Mouse (Mus musculus) adrenal gland, adult 2 months (tissue): ENCODE results near the gene Purb. TPM values are rescaled to one million over a fixed set of nuclear protein-coding genes. Genes with fewer than 3 reads are reported as not detected.
A peak's percentile ranks its signal among the peaks of the same experiment; 100 is the strongest.
"Not testable (repeated sequence)": the region's sequence is repeated elsewhere in the genome, so short reads cannot be mapped to it uniquely, and the experiment has no call there.

ENCODE experiments used
- DNase-seq: peaks from one replicate; pipeline ENCODE4 v3.0.0; 2021
- polyA plus RNA-seq: library from polyadenylated mRNA; depleted of rRNA; stranded (reverse); fragments of >200 nt; gene quantifications from 2 replicates; pipeline ENCODE4 v1.2.3, GENCODE M21; 2012
- total RNA-seq, 2 experiments: library from RNA; stranded (reverse); gene quantifications; 2 replicates each; pipeline ENCODE4 v1.2.3; 2021

Purb gene
- total and polyA plus RNA-seq, 3 experiments: 11.0 to 58.7 (median 48.9) TPM

- DNase-seq: no peak
These were observed 8.7 kb upstream of the Purb start for GRCm38 (mm10) chr11:6484244-6484959.

GRCm38 (mm10) chr11:6483103-6483502, 7.4 kb upstream of the Purb start:
- DNase-seq: no peak

- no peak for DNase-seq
These were observed 6.0 kb upstream of the Purb start for GRCm38 (mm10) chr11:6481669-6482185.

GRCm38 (mm10) chr11:6480681-6481405, 5.1 kb upstream of the Purb start:
- DNase-seq: no peak

- DNase-seq: no peak
These were observed 4.5 kb upstream of the Purb start for GRCm38 (mm10) chr11:6480191-6480590.

GRCm38 (mm10) chr11:6479231-6479630, 3.5 kb upstream of the Purb start:
- DNase-seq: no peak

- DNase-seq: no peak
These were observed 1.6 kb upstream of the Purb start for GRCm38 (mm10) chr11:6477350-6477749.

- DNase-seq: no peak
These were observed 1.2 kb upstream of the Purb start for GRCm38 (mm10) chr11:6476876-6477275.

- DNase-seq: peak; percentile 80
These were observed 614 bp downstream of the Purb start for GRCm38 (mm10) chr11:6474874-6475731.

- no peak for DNase-seq
These were observed 1.3 kb downstream of the Purb start for GRCm38 (mm10) chr11:6474381-6474780.

GRCm38 (mm10) chr11:6472076-6472475, 3.6 kb downstream of the Purb start:
- no peak for DNase-seq

- DNase-seq: no peak
These were observed 4.2 kb downstream of the Purb start for GRCm38 (mm10) chr11:6471493-6471892.

- DNase-seq: no peak
These were observed 4.7 kb downstream of the Purb start for GRCm38 (mm10) chr11:6471054-6471453.

GRCm38 (mm10) chr11:6468541-6468940, 7.2 kb downstream of the Purb start:
- DNase-seq: peak; percentile 74

GRCm38 (mm10) chr11:6465122-6465521, 10.6 kb downstream of the Purb start:
- DNase-seq: peak; percentile 52

GRCm38 (mm10) chr11:6463159-6463837, 12.4 kb downstream of the Purb start:
- no peak for DNase-seq

GRCm38 (mm10) chr11:6456083-6456482, 19.6 kb downstream of the Purb start:
- no peak for DNase-seq

- not testable (repeated sequence) for DNase-seq
These were observed 27.6 kb downstream of the Purb start for GRCm38 (mm10) chr11:6448155-6448554.

GRCm38 (mm10) chr11:6447493-6447892, 28.2 kb downstream of the Purb start:
- DNase-seq: no peak

- no peak for DNase-seq
These were observed 29.8 kb downstream of the Purb start for GRCm38 (mm10) chr11:6445951-6446350.

GRCm38 (mm10) chr11:6445441-6445840, 30.3 kb downstream of the Purb start:
- DNase-seq: no peak
